Mouse (Mus musculus) cerebellum, adult 2 months (tissue): ENCODE data around the gene Sh3pxd2a.

Experiments used
- CTCF ChIP-seq: fragments of 200-500 bp; IDR thresholded peaks from 2 replicates; pipeline ENCODE4 v1.5.1; 2011; ENCODE audit warnings: low read depth, mild to moderate bottlenecking, control low read depth, low read length, moderate library complexity, borderline replicate concordance; ENCODE audit not compliant: insufficient read depth
- POLR2A ChIP-seq: fragments of 200-500 bp; IDR thresholded peaks from 2 replicates; pipeline ENCODE4 v1.6.1; 2011; ENCODE audit warnings: low read length, control low read depth, borderline replicate concordance; ENCODE audit not compliant: insufficient read depth

- TF ChIP-seq CTCF: no peak
- TF ChIP-seq POLR2A: no peak
These were observed 66.1 kb downstream of the Sh3pxd2a start for GRCm38 (mm10) chr19:47397882-47398671.
